8 mouse cellular contexts compared by ENCODE assay signal in genomic region chr7:24611709-24612108, GRCm38 (mm10). TPM values are rescaled to one million over a fixed set of nuclear protein-coding genes. Genes with fewer than 3 reads are reported as not detected.
A peak's percentile ranks its signal among the peaks of the same experiment; 100 is the strongest.
DNase-seq lines count a peak whose midpoint lies in the region; ATAC-seq and TF ChIP-seq lines count a peak whose summit lies in the region.

No protein-coding gene starts in this region.

- 17% methylated on average over 7 of the region's 7 CpGs for WGBS in heart, embryonic 13.5 days
- 15% methylated on average over 7 of the region's 7 CpGs for WGBS in forebrain, embryonic 13.5 days
- 6% methylated on average over 7 of the region's 7 CpGs for WGBS in liver, embryonic 12.5 days (ENCODE audit: insufficient replicate concordance)

- H3K27ac ChIP-seq in heart, embryonic 13.5 days (replicated peaks): no peak overlapping the region
- no peak overlapping the region for H3K27ac ChIP-seq in CH12.LX (ENCODE audit: insufficient read depth, low read depth)
- no peak overlapping the region for H3K27ac ChIP-seq in forebrain, embryonic 13.5 days
- H3K27ac ChIP-seq in liver, embryonic 12.5 days: no peak overlapping the region

- no peak for TF ChIP-seq RAD21 in CH12.LX (IDR thresholded peaks at IDR 0.05; ENCODE audit: low read depth, low read length)

- no peaks in the 10 kb centered on the region for H3K79me2 ChIP-seq in CH12.LX (replicated peaks; ENCODE audit: control insufficient read depth, extremely low read depth, insufficient read depth, poor library complexity, severe bottlenecking)

- peak overlapping the region; percentile 56; the same call in 1 of the 2 replicates for H3K9ac ChIP-seq in heart, embryonic 13.5 days
- peak overlapping the region; percentile 68 for H3K9ac ChIP-seq in CH12.LX (ENCODE audit: insufficient read depth, low read depth)
- H3K9ac ChIP-seq in forebrain, embryonic 13.5 days: no peak overlapping the region
- H3K9ac ChIP-seq in liver, embryonic 12.5 days: peak overlapping the region; percentile 70

- H3K4me3 ChIP-seq in heart, embryonic 13.5 days: peak overlapping the region; percentile 55
- peak overlapping the region; percentile 67 to 72 (median 71) for H3K4me3 ChIP-seq in CH12.LX (replicated peaks in 1 of 3; ENCODE audit: low read depth in 2 of 3, low read length in 2 of 3, poor library complexity in 1 of 3)
- no peak overlapping the region; the same call in 1 of the 2 replicates for H3K4me3 ChIP-seq in forebrain, embryonic 13.5 days
- peak overlapping the region; percentile 63 for H3K4me3 ChIP-seq in liver, embryonic 12.5 days

- dilution Hi-C loops in CH12.LX (cut with MboI; ENCODE audit: extremely low pct_ligation_motif_present, extremely low pct_unique_long_range_greater_than_20kb, low sequenced_read_pairs): no loop called here

- no peak for TF ChIP-seq EP300 in CH12.LX (IDR thresholded peaks at IDR 0.05; ENCODE audit: low read length)

- H3K27me3 ChIP-seq in heart, embryonic 13.5 days (replicated peaks): peaks cover 65% of the 10 kb centered on the region
- no peaks in the 10 kb centered on the region for H3K27me3 ChIP-seq in CH12.LX (replicated peaks)
- H3K27me3 ChIP-seq in forebrain, embryonic 13.5 days: peaks cover 57% of the 10 kb centered on the region
- peaks cover 38% of the 10 kb centered on the region for H3K27me3 ChIP-seq in liver, embryonic 12.5 days (replicated peaks)

- H3K9me3 ChIP-seq in heart, embryonic 13.5 days: no peaks in the 10 kb centered on the region
- H3K9me3 ChIP-seq in CH12.LX (replicated peaks; ENCODE audit: low read length): no peaks in the 10 kb centered on the region
- no peaks in the 10 kb centered on the region for H3K9me3 ChIP-seq in forebrain, embryonic 13.5 days (replicated peaks)
- H3K9me3 ChIP-seq in liver, embryonic 12.5 days (replicated peaks): no peaks in the 10 kb centered on the region

- ATAC-seq in heart, embryonic 13.5 days (ENCODE audit: extremely low read depth, insufficient number of reproducible peaks, low FRiP score, low TSS enrichment): no peak
- no peak for ATAC-seq in forebrain, embryonic 13.5 days
- no peak for ATAC-seq in liver, embryonic 12.5 days

- no peak for TF ChIP-seq CTCF in CH12.LX (conservative IDR thresholded peaks at IDR 0.05 in 1 of 2, IDR thresholded peaks at IDR 0.05 in 1 of 2; ENCODE audit: low read depth in 2 of 2, low read length in 2 of 2)

- TF ChIP-seq POLR2A in CH12.LX (IDR thresholded peaks at IDR 0.05; ENCODE audit: low read depth, low read length): no peak

- H3K4me1 ChIP-seq in heart, embryonic 13.5 days: peaks cover 27% of the 10 kb centered on the region
- peaks cover 7 to 32% of the 10 kb centered on the region in 2 experiments for H3K4me1 ChIP-seq in CH12.LX (ENCODE audit: control insufficient read depth in 1 of 2, insufficient read depth in 2 of 2)
- peaks cover 23% of the 10 kb centered on the region for H3K4me1 ChIP-seq in forebrain, embryonic 13.5 days
- peaks cover 43% of the 10 kb centered on the region for H3K4me1 ChIP-seq in liver, embryonic 12.5 days

- H3K4me2 ChIP-seq in heart, embryonic 13.5 days: peak overlapping the region; percentile 77
- peak overlapping the region; percentile 98 for H3K4me2 ChIP-seq in CH12.LX (ENCODE audit: insufficient read depth, low read depth, poor library complexity, severe bottlenecking)
- peak overlapping the region; percentile 62 for H3K4me2 ChIP-seq in forebrain, embryonic 13.5 days
- peak overlapping the region; percentile 92 for H3K4me2 ChIP-seq in liver, embryonic 12.5 days

- no peak for DNase-seq in heart, adult 18-20 months
- DNase-seq in CH12.LX (ENCODE audit: extremely low read depth): no peak
- no peak for DNase-seq in c-Kit-positive CD71-positive TER-119-positive erythroid progenitor cells, embryonic 14.5 days (ENCODE audit: low spot score)
- DNase-seq in left cerebral cortex, adult 18-20 months (ENCODE audit: low spot score in 2 of 2): no peak
- no peak for DNase-seq in spleen, adult 12 weeks (ENCODE audit: low spot score)

- in situ Hi-C loops in CH12.LX (cut with MboI; ENCODE audit: low pct_ligation_motif_present, low pct_unique_long_range_greater_than_20kb, low sequenced_read_pairs): no loop called here

- H3K36me3 ChIP-seq in heart, embryonic 13.5 days: no peaks in the 10 kb centered on the region
- peaks cover 0 to 30% of the 10 kb centered on the region in 2 experiments for H3K36me3 ChIP-seq in CH12.LX (replicated peaks in 1 of 2; ENCODE audit: control insufficient read depth in 1 of 2, insufficient read depth in 1 of 2, low read length in 1 of 2)
- no peaks in the 10 kb centered on the region; the same call in 1 of the 2 replicates for H3K36me3 ChIP-seq in forebrain, embryonic 13.5 days (ENCODE audit: poor library complexity, severe bottlenecking)
- no peaks in the 10 kb centered on the region for H3K36me3 ChIP-seq in liver, embryonic 12.5 days

TF ChIP-seq in CH12.LX, 34 proteins besides CTCF, POLR2A, EP300 and RAD21:
- no peak for TF ChIP-seq JUND (conservative IDR thresholded peaks at IDR 0.05; ENCODE audit: low read depth, low read length)
- no peak for TF ChIP-seq ZC3H11A (IDR thresholded peaks at IDR 0.05; ENCODE audit: low read depth, low read length)
- TF ChIP-seq TCF12 (IDR thresholded peaks at IDR 0.05; ENCODE audit: low read depth, low read length): no peak
- TF ChIP-seq E2F4 (IDR thresholded peaks at IDR 0.05; ENCODE audit: insufficient replicate concordance, low read depth, low read length): no peak
- no peak for TF ChIP-seq HCFC1 (IDR thresholded peaks at IDR 0.05; ENCODE audit: low read depth, low read length)
- TF ChIP-seq CHD1 (IDR thresholded peaks at IDR 0.05; ENCODE audit: low read depth, low read length): no peak
- TF ChIP-seq MAZ (IDR thresholded peaks at IDR 0.05; ENCODE audit: low read depth, low read length): no peak
- TF ChIP-seq SIN3A (IDR thresholded peaks at IDR 0.05; ENCODE audit: low read length): no peak
- no peak for TF ChIP-seq ETS1 (conservative IDR thresholded peaks at IDR 0.05; ENCODE audit: low read depth, low read length)
- TF ChIP-seq ZMIZ1 (IDR thresholded peaks at IDR 0.05; ENCODE audit: low read depth, low read length): no peak
- no peak for TF ChIP-seq ZKSCAN1 (IDR thresholded peaks at IDR 0.05; ENCODE audit: borderline replicate concordance, low read depth, low read length)
- no peak for TF ChIP-seq NELFE (IDR thresholded peaks at IDR 0.05; ENCODE audit: low read depth, low read length)
- no peak for TF ChIP-seq BHLHE40 (IDR thresholded peaks at IDR 0.05; ENCODE audit: low read depth, low read length)
- TF ChIP-seq NRF1 (IDR thresholded peaks at IDR 0.05; ENCODE audit: low read depth, low read length): no peak

RNA-seq across cellular contexts. Expression of gene Phldb3, which starts 1.1 kb away (rescaled TPM):
- polyA plus RNA-seq in heart, embryonic 13.5 days (2015; fragmentation: Nextera tagmentation; extraction: Ambion mirVana): 0.05 TPM in 1 of 2 replicates, not detected in the other
- under 1 TPM; 0.10 to 0.31 TPM for total RNA-seq in heart, adult 18-20 months (2021)
- total RNA-seq in CH12.LX (2012; rRNA removed): 3.1 and 3.5 TPM in 2 replicates
- 0.89 and 1.1 TPM in 2 replicates for total RNA-seq in CH12.LX (2014; rRNA removed)
- polyA plus RNA-seq in CH12.LX (2012; ENCODE audit: insufficient read length, low read depth): 3.5 and 3.6 TPM in 2 replicates
- not detected in 2 replicates for polyA plus RNA-seq in forebrain, embryonic 13.5 days (2015; fragmentation: Nextera tagmentation; extraction: Ambion mirVana)
- 0.08 and 0.22 TPM in 2 replicates for polyA plus RNA-seq in liver, embryonic 12.5 days (2016; fragmentation: Nextera tagmentation; extraction: Ambion mirVana)
- total RNA-seq in left cerebral cortex, adult 18-20 months (2021): under 1 TPM in 1 of 2 experiments, not detected in 1; 0.21 TPM

RNA-seq across cellular contexts. Expression of gene Zfp575, which starts 24.3 kb away (rescaled TPM):
- 0.78 and 0.88 TPM in 2 replicates for polyA plus RNA-seq in heart, embryonic 13.5 days (2015; fragmentation: Nextera tagmentation; extraction: Ambion mirVana)
- total RNA-seq in heart, adult 18-20 months (2021): under 1 TPM in 1 of 2 experiments, not detected in 1; 0.13 TPM
- total RNA-seq in CH12.LX (2012; rRNA removed) (0.46 and 0.81 TPM in 2 replicates), CH12.LX (2014; rRNA removed) (0.09 TPM in 1 of 2 replicates, not detected in the other)
- 0.14 and 0.20 TPM in 2 replicates for polyA plus RNA-seq in CH12.LX (2012; ENCODE audit: insufficient read length, low read depth)
- polyA plus RNA-seq in forebrain, embryonic 13.5 days (2015; fragmentation: Nextera tagmentation; extraction: Ambion mirVana): 4.7 and 5.1 TPM in 2 replicates
- polyA plus RNA-seq in liver, embryonic 12.5 days (2016; fragmentation: Nextera tagmentation; extraction: Ambion mirVana): 0.41 and 0.57 TPM in 2 replicates
- total RNA-seq in left cerebral cortex, adult 18-20 months (2021): 1 to 10 TPM; 6.9 to 7.3 TPM

RNA-seq across cellular contexts. Expression of gene Ethe1, which starts 24.4 kb away (rescaled TPM):
- 19.3 and 23.9 TPM in 2 replicates for polyA plus RNA-seq in heart, embryonic 13.5 days (2015; fragmentation: Nextera tagmentation; extraction: Ambion mirVana)
- total RNA-seq in heart, adult 18-20 months (2021): 10 to 100 TPM; 61.2 to 71.1 TPM
- 18.6 and 24.1 TPM in 2 replicates for total RNA-seq in CH12.LX (2012; rRNA removed)
- total RNA-seq in CH12.LX (2014; rRNA removed): 25.0 and 32.0 TPM in 2 replicates
- polyA plus RNA-seq in CH12.LX (2012; ENCODE audit: insufficient read length, low read depth): 16.5 and 22.8 TPM in 2 replicates
- 16.8 and 16.9 TPM in 2 replicates for polyA plus RNA-seq in forebrain, embryonic 13.5 days (2015; fragmentation: Nextera tagmentation; extraction: Ambion mirVana)
- polyA plus RNA-seq in liver, embryonic 12.5 days (2016; fragmentation: Nextera tagmentation; extraction: Ambion mirVana): 15.1 and 17.0 TPM in 2 replicates
- 10 to 100 TPM; 15.4 to 18.2 TPM for total RNA-seq in left cerebral cortex, adult 18-20 months (2021)

RNA-seq across cellular contexts. Expression of gene Lypd3, which starts 24.6 kb away (rescaled TPM):
- polyA plus RNA-seq in heart, embryonic 13.5 days (2015; fragmentation: Nextera tagmentation; extraction: Ambion mirVana): 0.09 and 0.20 TPM in 2 replicates
- not detected for total RNA-seq in heart, adult 18-20 months (2021)
- total RNA-seq in CH12.LX (2012; rRNA removed): not detected in 2 replicates
- not detected in 2 replicates for total RNA-seq in CH12.LX (2014; rRNA removed)
- polyA plus RNA-seq in CH12.LX (2012; ENCODE audit: insufficient read length, low read depth): not detected in 2 replicates
- polyA plus RNA-seq in forebrain, embryonic 13.5 days (2015; fragmentation: Nextera tagmentation; extraction: Ambion mirVana): 0.14 TPM in 1 of 2 replicates, not detected in the other
- not detected in 2 replicates for polyA plus RNA-seq in liver, embryonic 12.5 days (2016; fragmentation: Nextera tagmentation; extraction: Ambion mirVana)
- under 1 TPM in 1 of 2 experiments, not detected in 1; 0.21 TPM for total RNA-seq in left cerebral cortex, adult 18-20 months (2021)
